Mouse (Mus musculus) neural tube, embryonic 11.5 days (tissue): ENCODE measurements around the gene Btg2. TPM values are rescaled to one million over a fixed set of nuclear protein-coding genes. Genes with fewer than 3 reads are reported as not detected.

Experiments used
- ATAC-seq: fragments of 200-750 bp; cut with Nextera tagmentation; 2 replicates; pipeline ENCODE4 v1.8.0; 2017; ENCODE audit warnings: moderate number of reproducible peaks, mild to moderate bottlenecking, moderate TSS enrichment, moderate library complexity; ENCODE audit not compliant: insufficient read depth, low FRiP score, low TSS enrichment
- DNase-seq: peaks from one replicate; pipeline ENCODE4 v3.0.0-alpha.2; 2015; ENCODE audit warnings: low spot score
- H3K27ac ChIP-seq: fragments of 300-500 bp; sonication (generic); 2 replicates; pipeline ENCODE4 v1.5.1; 2014; ENCODE audit warnings: low read depth, mild to moderate bottlenecking, low read length
- H3K27me3 ChIP-seq: fragments of 300-500 bp; sonication (generic); 2 replicates; pipeline ENCODE4 v1.6.1; 2014; ENCODE audit warnings: mild to moderate bottlenecking, low read length, mixed read lengths; ENCODE audit not compliant: control insufficient read depth, insufficient read depth
- H3K36me3 ChIP-seq: fragments of 300-500 bp; sonication (generic); 2 replicates; pipeline ENCODE4 v1.6.1; 2014; ENCODE audit warnings: mild to moderate bottlenecking, low read length, moderate library complexity, mixed read lengths; ENCODE audit not compliant: control insufficient read depth, insufficient read depth
- H3K4me1 ChIP-seq: fragments of 300-500 bp; sonication (generic); 2 replicates; pipeline ENCODE4 v1.6.1; 2014; ENCODE audit warnings: low read length, mixed read lengths; ENCODE audit not compliant: control insufficient read depth, insufficient read depth
- H3K4me2 ChIP-seq: fragments of 300-500 bp; sonication (generic); 2 replicates; pipeline ENCODE4 v1.6.1; 2014; ENCODE audit warnings: low read depth, mild to moderate bottlenecking, moderate library complexity
- H3K4me3 ChIP-seq: fragments of 300-500 bp; sonication (generic); 2 replicates; pipeline ENCODE4 v1.5.1; 2014; ENCODE audit warnings: low read depth, low read length
- H3K9ac ChIP-seq: fragments of 300-500 bp; sonication (generic); 2 replicates; pipeline ENCODE4 v1.6.1; 2014; ENCODE audit warnings: mild to moderate bottlenecking, low read length
- H3K9me3 ChIP-seq: fragments of 300-500 bp; sonication (generic); 2 replicates; pipeline ENCODE4 v1.6.1; 2016; ENCODE audit warnings: low read length; ENCODE audit not compliant: control insufficient read depth
- WGBS: fragments of 180-500 bp; shearing (Covaris S2); extraction: QIAGEN DNeasy Blood & Tissue Kit; methylation state at CpG from one replicate; pipeline ENCODE4 v1.1.7; 2014; 5-methylcytosine and 5-hydroxymethylcytosine counted together
- polyA plus RNA-seq: library from polyadenylated mRNA; unstranded; fragments of >200 nt; fragmentation: Nextera tagmentation; extraction: Ambion mirVana; gene quantifications from 2 replicates; pipeline ENCODE4 v1.2.1, GENCODE M21; 2014

The Btg2 gene
- 97.9 and 110 TPM in 2 replicates for polyA plus RNA-seq

GRCm38 (mm10) chr1:134078802-134079476, at the start of gene Btg2:
Gene Btg2 (minus strand): TSS chr1:134079120.
- Histone ChIP-seq H3K9ac (peak within 1 kb of the TSS; percentile 89), H3K4me3 (peak within 1 kb of the TSS; percentile 70), H3K4me1 (peaks cover 23% of the 10 kb centered on the region), H3K9me3 (no peaks in the 10 kb centered on the region), H3K36me3 (0 out of 2 replicates have a peak, but pooled peaks cover 3% of the 10 kb centered on the region), H3K27me3 (no peaks in the 10 kb centered on the region), H3K27ac (peak within 1 kb of the TSS; percentile 58), H3K4me2 (peak within 1 kb of the TSS; percentile 46)
- ATAC-seq: peak; percentile 93
- peak; percentile 97 for DNase-seq
- WGBS: under 1% methylated on average over 62 of the region's 62 CpGs

- Histone ChIP-seq H3K27me3 (no peaks in the 10 kb centered on the region), H3K4me2 (no peak overlapping the region), H3K9me3 (no peaks in the 10 kb centered on the region), H3K9ac (no peak overlapping the region), H3K4me3 (no peak overlapping the region), H3K27ac (no peak overlapping the region), H3K4me1 (no peaks in the 10 kb centered on the region), H3K36me3 (no peaks in the 10 kb centered on the region)
- DNase-seq (peak; percentile 46), ATAC-seq (no peak)
- WGBS: 62% methylated on average over 9 of the region's 9 CpGs
These were observed 43.3 kb upstream of the Btg2 start for GRCm38 (mm10) chr1:134122195-134122594.

DNA sequence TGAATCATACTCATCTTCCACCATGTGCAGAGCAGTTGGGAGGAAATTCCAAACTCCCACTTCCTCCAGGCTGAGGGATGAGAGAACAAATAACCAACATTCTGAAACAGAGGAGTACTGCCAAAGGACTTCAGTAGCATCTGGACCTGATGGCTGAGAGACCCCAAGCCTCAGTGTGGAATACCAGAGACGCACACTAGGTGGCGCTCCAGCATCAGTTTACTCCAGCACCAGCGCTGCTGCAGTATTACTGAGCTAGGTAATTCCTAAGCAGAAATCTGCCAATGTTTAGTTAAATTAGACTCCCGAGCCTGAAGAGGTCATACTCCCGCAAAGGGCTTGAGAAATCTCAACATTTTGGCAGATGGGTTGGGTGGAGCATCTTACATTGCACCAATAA, 41.3 kb upstream of the Btg2 start:
- DNase-seq (peak; percentile 89), ATAC-seq (no peak)
- WGBS: 6% methylated on average over 5 of the region's 5 CpGs
- Histone ChIP-seq H3K9me3 (no peaks in the 10 kb centered on the region), H3K27ac (no peak overlapping the region), H3K4me3 (no peak overlapping the region), H3K4me2 (no peak overlapping the region), H3K4me1 (peaks cover 2% of the 10 kb centered on the region; the same call in 1 of the 2 replicates), H3K27me3 (no peaks in the 10 kb centered on the region), H3K9ac (no peak overlapping the region), H3K36me3 (no peaks in the 10 kb centered on the region)

- DNase-seq: no peak
- Histone ChIP-seq H3K4me1 (peaks cover 2% of the 10 kb centered on the region; the same call in 1 of the 2 replicates), H3K27ac (no peak overlapping the region), H3K9ac (no peak overlapping the region), H3K4me2 (no peak overlapping the region), H3K36me3 (no peaks in the 10 kb centered on the region), H3K4me3 (no peak overlapping the region), H3K9me3 (no peaks in the 10 kb centered on the region), H3K27me3 (no peaks in the 10 kb centered on the region)
- WGBS: 86% methylated on average over 5 of the region's 5 CpGs
- no peak for ATAC-seq
These were observed 38.2 kb upstream of the Btg2 start for GRCm38 (mm10) chr1:134117110-134117509.

- Histone ChIP-seq H3K27me3 (no peaks in the 10 kb centered on the region), H3K36me3 (no peaks in the 10 kb centered on the region), H3K9ac (no peak overlapping the region), H3K4me3 (no peak overlapping the region), H3K4me2 (no peak overlapping the region), H3K27ac (no peak overlapping the region), H3K4me1 (peaks cover 2% of the 10 kb centered on the region; the same call in 1 of the 2 replicates), H3K9me3 (no peaks in the 10 kb centered on the region)
- ATAC-seq (no peak), DNase-seq (no peak)
- 73% methylated on average over 8 of the region's 8 CpGs for WGBS
These were observed 36.5 kb upstream of the Btg2 start for GRCm38 (mm10) chr1:134115424-134115823.

GRCm38 (mm10) chr1:134114730-134115129, 35.8 kb upstream of the Btg2 start:
- Histone ChIP-seq H3K9ac (no peak overlapping the region), H3K36me3 (no peaks in the 10 kb centered on the region), H3K27me3 (no peaks in the 10 kb centered on the region), H3K9me3 (no peaks in the 10 kb centered on the region), H3K4me3 (no peak overlapping the region), H3K27ac (no peak overlapping the region), H3K4me1 (peaks cover 2% of the 10 kb centered on the region; the same call in 1 of the 2 replicates), H3K4me2 (no peak overlapping the region)
- DNase-seq (no peak), ATAC-seq (no peak)
- 87% methylated on average over 13 of the region's 13 CpGs for WGBS

DNA sequence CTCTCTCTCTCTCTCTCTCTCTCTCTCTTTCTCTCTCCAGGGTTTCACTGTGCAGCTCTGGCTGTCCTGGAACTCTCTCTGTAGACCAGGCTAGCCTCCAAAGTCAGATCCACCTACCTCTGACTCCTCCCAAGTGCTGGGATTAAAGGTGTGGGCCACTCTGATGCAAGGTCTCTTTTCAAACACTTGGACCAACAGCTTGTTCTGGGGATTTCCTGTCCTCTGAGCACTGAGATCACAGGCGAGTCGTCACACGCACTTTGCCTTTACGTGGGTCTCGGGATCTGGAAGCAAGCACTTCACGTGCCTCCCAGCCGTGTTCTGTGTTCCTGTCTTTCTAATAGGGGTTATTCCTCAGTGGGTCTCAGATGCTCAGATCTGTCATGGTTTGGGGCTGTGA, 35.1 kb upstream of the Btg2 start:
- DNase-seq: no peak
- WGBS: 86% methylated on average over 7 of the region's 7 CpGs
- Histone ChIP-seq H3K9me3 (no peaks in the 10 kb centered on the region), H3K27ac (no peak overlapping the region), H3K9ac (no peak overlapping the region), H3K4me2 (no peak overlapping the region), H3K4me3 (no peak overlapping the region), H3K36me3 (no peaks in the 10 kb centered on the region), H3K4me1 (peaks cover 2% of the 10 kb centered on the region; the same call in 1 of the 2 replicates), H3K27me3 (no peaks in the 10 kb centered on the region)
- no peak for ATAC-seq

GRCm38 (mm10) chr1:134113560-134113959, 34.6 kb upstream of the Btg2 start:
- Histone ChIP-seq H3K4me3 (no peak overlapping the region), H3K27me3 (no peaks in the 10 kb centered on the region), H3K36me3 (no peaks in the 10 kb centered on the region), H3K4me1 (peaks cover 2% of the 10 kb centered on the region; the same call in 1 of the 2 replicates), H3K27ac (no peak overlapping the region), H3K9ac (no peak overlapping the region), H3K4me2 (no peak overlapping the region), H3K9me3 (no peaks in the 10 kb centered on the region)
- no peak for DNase-seq
- ATAC-seq: no peak
- 75% methylated on average over 5 of the region's 5 CpGs for WGBS

- no peaks in the 10 kb centered on the region for H3K27me3 ChIP-seq
- no peak within 1 kb of the TSS for H3K4me2 ChIP-seq
- ATAC-seq (no peak), DNase-seq (no peak)
- no peak within 1 kb of the TSS for H3K4me3 ChIP-seq
- no peaks in the 10 kb centered on the region for H3K9me3 ChIP-seq
- no peak within 1 kb of the TSS for H3K27ac ChIP-seq
- H3K4me1 ChIP-seq: peaks cover 2% of the 10 kb centered on the region; the same call in 1 of the 2 replicates
- 75% methylated on average over 4 of the region's 4 CpGs for WGBS
- H3K36me3 ChIP-seq: no peaks in the 10 kb centered on the region
- no peak within 1 kb of the TSS for H3K9ac ChIP-seq
These were observed 32.1 kb upstream of the Btg2 start, which contains the start of gene Chit1 for GRCm38 (mm10) chr1:134110979-134111378. Gene Chit1 (plus strand): TSS chr1:134111242.
